Mouse (Mus musculus): Measurements from ENCODE around the gene Egfl6. TPM values are rescaled to one million over a fixed set of nuclear protein-coding genes. Genes with fewer than 3 reads are reported as not detected.

Egfl6 gene
- polyA plus RNA-seq, 1 experiment from 2014 or later: 4.2 TPM

DNA sequence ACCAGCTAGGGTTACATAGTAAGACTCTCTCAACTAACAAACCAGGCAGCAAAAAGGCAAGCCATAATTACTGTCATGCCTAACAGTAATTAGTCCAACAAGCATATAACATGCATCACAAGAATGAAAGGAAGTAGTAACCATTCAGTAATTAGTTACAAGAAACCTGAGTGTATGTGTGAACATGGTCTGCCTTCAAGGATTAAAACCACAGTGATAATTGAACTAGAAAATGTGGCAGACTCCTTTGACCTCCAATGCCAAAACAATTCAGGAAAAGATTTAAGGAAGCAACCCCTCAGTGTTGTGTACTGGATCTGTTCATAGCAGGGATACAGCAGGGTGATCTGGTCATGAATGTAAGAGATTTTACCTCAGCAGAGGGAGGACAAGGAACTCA lies 74.4 kb downstream of the Egfl6 start:
- Histone ChIP-seq H3K4me1 (ENCODE audit: control insufficient read depth, insufficient read depth, low read length) (no peaks in the 10 kb centered on the region), H3K36me3 (ENCODE audit: control insufficient read depth, insufficient read depth, low read length) (no peaks in the 10 kb centered on the region), H3K4me3 (ENCODE audit: low read depth, low read length) (no peak overlapping the region), H3K27ac (ENCODE audit: low read depth, low read length) (no peak overlapping the region), H3K9ac (ENCODE audit: low read depth, low read length) (no peak overlapping the region), H3K4me2 (no peak overlapping the region; the same call in 1 of the 2 replicates), H3K9me3 (replicated peaks; ENCODE audit: control insufficient read depth, low read length) (no peaks in the 10 kb centered on the region), H3K27me3 (ENCODE audit: control insufficient read depth, insufficient read depth, low read length) (no peaks in the 10 kb centered on the region)
- no peak for ATAC-seq (replicated peaks; ENCODE audit: insufficient number of reproducible peaks, low FRiP score, low TSS enrichment)

DNA sequence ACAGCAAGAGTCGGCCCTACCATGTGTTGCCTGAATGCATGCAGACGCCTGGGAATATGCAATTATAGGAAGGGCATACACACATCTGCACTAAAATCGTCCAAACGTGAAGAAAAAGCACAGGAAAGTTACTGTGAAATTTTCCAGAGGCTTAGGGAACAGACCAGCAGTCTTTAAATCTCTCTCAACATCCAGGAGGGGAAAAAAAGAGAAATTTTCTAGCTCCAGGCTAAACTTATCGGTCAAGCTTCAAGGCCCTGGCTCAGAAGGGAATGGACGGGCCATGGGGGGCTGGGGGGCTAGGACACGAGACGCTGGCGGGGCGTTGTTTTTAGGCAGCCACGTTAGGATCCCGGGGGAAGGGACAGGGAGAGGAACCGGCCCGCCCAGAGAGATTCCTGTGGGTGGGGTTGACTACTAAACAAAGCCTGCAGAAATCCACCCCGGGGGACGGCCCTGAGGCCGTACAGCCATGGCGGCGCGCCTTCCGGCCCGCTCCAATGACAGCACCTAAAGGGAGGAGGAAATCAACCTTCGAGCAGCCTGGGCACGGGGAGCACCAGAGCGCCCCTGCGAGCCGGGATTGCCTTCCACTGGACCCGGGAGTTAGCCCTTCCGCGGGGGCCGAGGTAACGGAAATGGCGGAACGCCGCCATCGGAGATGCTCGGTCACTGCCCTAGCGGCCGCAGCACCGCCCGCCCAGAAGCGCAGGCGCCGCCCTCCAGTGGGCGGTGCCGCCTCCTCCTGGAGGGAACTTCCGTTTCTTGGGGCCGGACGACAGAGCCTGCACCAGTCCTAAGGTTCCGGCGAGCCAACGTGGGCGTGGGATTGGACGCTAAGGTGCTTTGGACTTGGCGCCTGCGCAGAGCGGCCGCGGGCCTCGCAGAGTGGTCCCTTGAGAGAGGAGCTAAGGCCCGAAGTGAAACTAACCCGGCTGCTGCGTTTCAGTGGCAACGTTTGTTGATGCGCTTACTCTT lies 75.5 kb downstream of the Egfl6 start:
- H3K9me3 ChIP-seq (replicated peaks; ENCODE audit: control insufficient read depth, low read length): no peaks in the 10 kb centered on the region
- H3K4me3 ChIP-seq (ENCODE audit: low read depth, low read length): peak overlapping the region; percentile 53
- no peaks in the 10 kb centered on the region for H3K27me3 ChIP-seq (ENCODE audit: control insufficient read depth, insufficient read depth, low read length)
- peak overlapping the region; percentile 97 for H3K27ac ChIP-seq (ENCODE audit: low read depth, low read length)
- H3K36me3 ChIP-seq (ENCODE audit: control insufficient read depth, insufficient read depth, low read length): no peaks in the 10 kb centered on the region
- H3K9ac ChIP-seq (ENCODE audit: low read depth, low read length): peak overlapping the region; percentile 81
- WGBS (ENCODE audit: insufficient replicate concordance): 17% methylated on average over 62 of the region's 65 CpGs
- peak overlapping the region; percentile 49 for H3K4me2 ChIP-seq
- ATAC-seq (replicated peaks; ENCODE audit: insufficient number of reproducible peaks, low FRiP score, low TSS enrichment): peak; percentile 96
- no peaks in the 10 kb centered on the region for H3K4me1 ChIP-seq (ENCODE audit: control insufficient read depth, insufficient read depth, low read length)

DNA sequence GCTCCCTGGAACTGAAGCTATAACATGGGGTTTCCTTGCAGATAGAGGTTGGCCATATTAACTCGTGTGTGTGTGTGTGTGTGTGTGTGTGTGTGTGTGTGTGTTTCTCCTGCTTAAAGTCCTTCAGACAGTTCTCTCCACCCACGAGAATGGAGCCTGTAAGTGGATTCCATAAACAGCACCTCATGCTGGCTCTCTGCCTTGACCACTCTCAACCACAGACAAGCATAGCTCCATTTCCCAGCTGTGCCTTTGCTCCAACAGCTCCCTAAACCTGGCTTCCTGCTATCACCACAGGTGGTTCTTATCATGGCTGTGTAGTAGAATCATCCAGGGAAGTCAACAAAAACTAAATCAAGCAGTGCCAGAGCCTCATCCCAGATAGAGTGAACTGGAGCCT lies 81.1 kb downstream of the Egfl6 start:
- Histone ChIP-seq H3K27me3 (ENCODE audit: control insufficient read depth, insufficient read depth, low read length) (no peaks in the 10 kb centered on the region), H3K27ac (ENCODE audit: low read depth, low read length) (no peak overlapping the region), H3K36me3 (ENCODE audit: control insufficient read depth, insufficient read depth, low read length) (no peaks in the 10 kb centered on the region; the same call in 1 of the 2 replicates), H3K4me3 (ENCODE audit: low read depth, low read length) (no peak overlapping the region), H3K9ac (ENCODE audit: low read depth, low read length) (no peak overlapping the region), H3K4me1 (ENCODE audit: control insufficient read depth, insufficient read depth, low read length) (no peaks in the 10 kb centered on the region), H3K4me2 (no peak overlapping the region), H3K9me3 (replicated peaks; ENCODE audit: control insufficient read depth, low read length) (no peaks in the 10 kb centered on the region)
- ATAC-seq (replicated peaks; ENCODE audit: insufficient number of reproducible peaks, low FRiP score, low TSS enrichment): no peak
- WGBS (ENCODE audit: insufficient replicate concordance): 60% methylated on average over 2 of the region's 2 CpGs

DNA sequence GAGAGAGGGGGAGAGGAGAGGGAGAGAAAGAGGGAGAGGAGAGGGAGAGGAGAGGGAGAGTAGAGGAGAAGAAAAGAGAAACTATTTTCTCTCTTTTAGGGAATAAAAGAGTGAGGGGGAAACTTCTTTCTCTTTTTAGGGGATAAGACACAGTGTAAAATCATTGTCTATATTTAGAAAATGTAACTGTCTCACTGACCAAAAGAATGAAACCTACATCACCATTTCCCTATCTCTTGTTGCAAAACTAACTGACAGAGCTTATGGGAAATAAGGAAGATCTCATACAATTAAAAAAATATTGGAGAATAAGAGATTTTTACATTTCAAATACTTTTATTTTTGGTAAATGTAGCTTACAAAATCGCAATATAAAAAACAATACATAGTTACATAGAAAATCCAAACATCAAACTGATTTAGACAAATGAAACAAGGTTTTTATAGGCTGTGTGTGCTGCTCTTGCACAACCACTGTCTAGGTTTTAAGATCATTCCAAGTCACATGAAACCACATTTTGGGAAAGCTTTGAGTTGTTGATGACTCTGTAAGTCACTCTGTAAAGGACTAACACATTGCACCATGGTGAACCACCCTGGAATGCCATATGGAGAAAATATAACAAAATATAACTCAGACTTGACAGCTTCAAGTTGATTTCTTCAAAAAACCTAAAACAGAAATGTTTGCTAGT lies 85.9 kb downstream of the Egfl6 start:
- H3K27me3 ChIP-seq (ENCODE audit: control insufficient read depth, insufficient read depth, low read length): no peaks in the 10 kb centered on the region
- H3K4me1 ChIP-seq (ENCODE audit: control insufficient read depth, insufficient read depth, low read length): no peaks in the 10 kb centered on the region
- no peak overlapping the region for H3K4me3 ChIP-seq (ENCODE audit: low read depth, low read length)
- no peak overlapping the region for H3K4me2 ChIP-seq
- H3K36me3 ChIP-seq (ENCODE audit: control insufficient read depth, insufficient read depth, low read length): no peaks in the 10 kb centered on the region; the same call in 1 of the 2 replicates
- no peak overlapping the region for H3K9ac ChIP-seq (ENCODE audit: low read depth, low read length)
- H3K27ac ChIP-seq (ENCODE audit: low read depth, low read length): no peak overlapping the region
- no peaks in the 10 kb centered on the region for H3K9me3 ChIP-seq (replicated peaks; ENCODE audit: control insufficient read depth, low read length)
- ATAC-seq (replicated peaks; ENCODE audit: insufficient number of reproducible peaks, low FRiP score, low TSS enrichment): no peak
- 59% methylated on average over 1 of the region's 1 CpGs for WGBS (ENCODE audit: insufficient replicate concordance)

DNA sequence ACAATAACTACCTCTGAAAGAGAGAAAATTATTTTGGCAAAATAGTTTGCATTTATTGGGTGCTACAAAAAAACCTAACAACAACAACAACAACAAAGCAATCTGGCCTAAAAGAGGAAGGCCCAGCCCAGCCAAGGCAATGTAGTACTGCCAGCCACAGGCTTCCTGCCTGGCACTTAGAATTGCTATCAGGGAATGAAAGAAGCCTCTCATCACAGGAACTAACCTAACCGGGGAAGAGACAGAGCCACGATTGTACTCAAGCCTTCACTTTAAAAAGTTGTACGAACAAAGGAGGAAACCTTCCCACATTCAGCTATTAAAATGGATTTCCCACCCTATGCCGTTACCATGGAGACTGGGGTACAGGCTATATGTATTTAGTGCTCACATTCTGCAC lies 87.7 kb downstream of the Egfl6 start:
- no peak overlapping the region for H3K4me2 ChIP-seq
- H3K36me3 ChIP-seq (ENCODE audit: control insufficient read depth, insufficient read depth, low read length): no peaks in the 10 kb centered on the region
- H3K4me1 ChIP-seq (ENCODE audit: control insufficient read depth, insufficient read depth, low read length): no peaks in the 10 kb centered on the region
- H3K4me3 ChIP-seq (ENCODE audit: low read depth, low read length): no peak overlapping the region
- H3K9ac ChIP-seq (ENCODE audit: low read depth, low read length): no peak overlapping the region
- 65% methylated on average over 4 of the region's 4 CpGs for WGBS (ENCODE audit: insufficient replicate concordance)
- no peaks in the 10 kb centered on the region for H3K27me3 ChIP-seq (ENCODE audit: control insufficient read depth, insufficient read depth, low read length)
- H3K9me3 ChIP-seq (replicated peaks; ENCODE audit: control insufficient read depth, low read length): no peaks in the 10 kb centered on the region
- no peak overlapping the region for H3K27ac ChIP-seq (ENCODE audit: low read depth, low read length)
- no peak for ATAC-seq (replicated peaks; ENCODE audit: insufficient number of reproducible peaks, low FRiP score, low TSS enrichment)

DNA sequence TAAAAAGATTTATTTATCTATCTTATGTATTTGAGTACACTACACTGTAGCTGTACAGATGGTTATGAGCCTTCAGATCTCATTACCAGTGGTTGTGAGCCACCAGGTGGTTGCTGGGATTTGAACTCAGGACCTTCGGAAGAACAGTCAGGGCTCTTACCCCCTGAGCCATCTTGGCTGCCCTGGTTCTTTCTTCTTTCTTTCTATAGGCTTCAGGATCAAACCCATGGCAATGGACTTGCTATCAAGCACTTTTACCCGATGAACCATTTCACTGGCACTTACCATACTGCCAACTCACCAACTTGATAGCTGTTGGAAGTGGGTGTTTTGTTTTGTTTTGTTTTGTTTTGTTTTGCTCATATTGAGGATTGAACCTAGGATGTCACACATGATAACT lies 90.5 kb downstream of the Egfl6 start:
- ATAC-seq (replicated peaks; ENCODE audit: insufficient number of reproducible peaks, low FRiP score, low TSS enrichment): no peak
- Histone ChIP-seq H3K4me3 (ENCODE audit: low read depth, low read length) (no peak overlapping the region), H3K27me3 (ENCODE audit: control insufficient read depth, insufficient read depth, low read length) (no peaks in the 10 kb centered on the region), H3K36me3 (ENCODE audit: control insufficient read depth, insufficient read depth, low read length) (no peaks in the 10 kb centered on the region), H3K9ac (ENCODE audit: low read depth, low read length) (no peak overlapping the region), H3K4me2 (no peak overlapping the region), H3K9me3 (replicated peaks; ENCODE audit: control insufficient read depth, low read length) (no peaks in the 10 kb centered on the region), H3K4me1 (ENCODE audit: control insufficient read depth, insufficient read depth, low read length) (no peaks in the 10 kb centered on the region), H3K27ac (ENCODE audit: low read depth, low read length) (no peak overlapping the region)
- WGBS (ENCODE audit: insufficient replicate concordance): 81% methylated on average over 2 of the region's 2 CpGs

DNA sequence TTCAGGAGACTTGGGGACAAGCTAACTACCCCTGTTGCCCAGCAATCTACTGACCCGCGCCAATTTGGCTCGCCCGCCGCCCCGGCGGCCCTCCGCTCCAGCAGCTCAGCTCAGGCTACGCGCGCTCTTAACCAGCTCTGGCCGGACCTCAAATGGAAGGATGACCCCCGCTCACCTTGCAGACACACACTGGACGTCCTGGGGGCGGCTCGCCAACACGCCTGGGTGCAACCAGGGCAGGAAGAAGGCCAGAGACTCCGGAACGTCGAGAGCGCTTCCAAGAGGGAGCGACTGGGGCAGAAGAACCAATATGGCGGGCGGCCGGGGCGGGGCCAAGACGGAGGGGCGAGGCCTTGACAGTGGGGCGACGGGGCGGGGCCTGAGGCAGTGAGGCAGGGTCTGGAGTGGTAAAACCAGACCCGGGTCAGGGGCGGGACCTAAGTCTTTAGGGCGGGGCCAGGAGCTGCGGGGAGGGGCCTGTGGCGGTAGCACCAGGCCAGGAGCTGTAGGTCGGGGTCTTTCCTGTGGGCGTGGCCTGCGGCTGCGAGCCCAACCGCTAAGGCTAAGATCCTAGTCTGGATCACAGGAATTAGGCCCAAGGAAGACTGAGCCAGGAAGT lies 106.0 kb downstream of the Egfl6 start, which contains the start of gene Rab9:
Gene Rab9, minus strand, starts transcription at position 503 of the 619 bp plus-strand sequence.
- H3K27ac ChIP-seq (ENCODE audit: low read depth, low read length): peak within 1 kb of the TSS; percentile 64; the same call in 1 of the 2 replicates
- H3K9ac ChIP-seq (ENCODE audit: low read depth, low read length): peak within 1 kb of the TSS; percentile 77
- H3K9me3 ChIP-seq (replicated peaks; ENCODE audit: control insufficient read depth, low read length): no peaks in the 10 kb centered on the region
- no peaks in the 10 kb centered on the region for H3K36me3 ChIP-seq (ENCODE audit: control insufficient read depth, insufficient read depth, low read length)
- H3K4me2 ChIP-seq: peak within 1 kb of the TSS; percentile 70
- H3K27me3 ChIP-seq (ENCODE audit: control insufficient read depth, insufficient read depth, low read length): no peaks in the 10 kb centered on the region
- H3K4me1 ChIP-seq (ENCODE audit: control insufficient read depth, insufficient read depth, low read length): no peaks in the 10 kb centered on the region
- ATAC-seq (replicated peaks; ENCODE audit: insufficient number of reproducible peaks, low FRiP score, low TSS enrichment): peak; percentile 99
- 12% methylated on average over 34 of the region's 41 CpGs for WGBS (ENCODE audit: insufficient replicate concordance)
- peak within 1 kb of the TSS; percentile 61 for H3K4me3 ChIP-seq (ENCODE audit: low read depth, low read length)

DNA sequence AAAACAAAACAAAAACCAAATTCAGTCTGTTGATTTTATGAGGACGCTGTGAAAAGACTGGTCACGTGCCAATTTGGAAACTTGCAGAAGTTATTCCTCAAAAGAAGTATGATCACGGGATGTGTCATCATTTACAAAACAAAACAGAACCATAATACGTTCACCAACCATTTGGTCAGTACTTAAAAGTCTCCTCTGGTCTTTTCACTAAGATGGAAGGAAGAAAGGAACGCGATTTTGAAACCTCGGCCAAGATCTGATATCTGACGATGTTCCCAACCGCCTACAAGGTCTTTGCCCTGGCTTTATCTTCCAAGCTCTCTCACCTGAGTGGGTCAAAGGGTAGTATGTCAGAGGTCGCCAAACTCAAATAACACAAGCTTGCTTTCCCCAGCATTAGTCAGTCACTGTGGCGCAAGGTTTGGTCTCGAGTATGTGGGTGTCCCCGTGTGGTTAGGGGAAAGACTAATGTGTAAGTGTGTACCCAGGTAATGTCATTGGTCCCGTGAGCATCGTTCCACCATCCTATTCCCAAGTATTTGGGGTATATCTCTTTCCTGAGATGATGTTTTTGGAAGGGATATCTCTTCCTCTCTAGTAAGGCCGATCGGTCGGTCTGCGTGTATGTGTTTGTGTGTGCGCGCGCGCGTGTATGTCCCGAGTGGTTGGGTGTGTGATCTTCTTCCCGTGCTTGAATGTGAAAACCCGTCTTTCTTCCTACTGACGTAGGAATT lies 106.7 kb downstream of the Egfl6 start:
- H3K36me3 ChIP-seq (ENCODE audit: control insufficient read depth, insufficient read depth, low read length): no peaks in the 10 kb centered on the region
- H3K4me1 ChIP-seq (ENCODE audit: control insufficient read depth, insufficient read depth, low read length): no peaks in the 10 kb centered on the region
- 0 out of 2 replicates have a peak, but pooled peaks have one; percentile 12 for ATAC-seq (replicated peaks; ENCODE audit: insufficient number of reproducible peaks, low FRiP score, low TSS enrichment)
- peak overlapping the region; percentile 64; the same call in 1 of the 2 replicates for H3K27ac ChIP-seq (ENCODE audit: low read depth, low read length)
- no peaks in the 10 kb centered on the region for H3K9me3 ChIP-seq (replicated peaks; ENCODE audit: control insufficient read depth, low read length)
- no peaks in the 10 kb centered on the region for H3K27me3 ChIP-seq (ENCODE audit: control insufficient read depth, insufficient read depth, low read length)
- peak overlapping the region; percentile 70 for H3K4me2 ChIP-seq
- peak overlapping the region; percentile 61 for H3K4me3 ChIP-seq (ENCODE audit: low read depth, low read length)
- WGBS (ENCODE audit: insufficient replicate concordance): 15% methylated on average over 28 of the region's 28 CpGs
- H3K9ac ChIP-seq (ENCODE audit: low read depth, low read length): peak overlapping the region; percentile 77

Data from heart, embryonic 11.5 days (tissue).